Mouse (Mus musculus) embryonic fibroblast, embryonic 13.5 days (primary cell): ENCODE results near the gene Prdx4. TPM values are rescaled to one million over a fixed set of nuclear protein-coding genes. Genes with fewer than 3 reads are reported as not detected.
"Not testable (repeated sequence)": the region's sequence is repeated elsewhere in the genome, so short reads cannot be mapped to it uniquely, and the experiment has no call there.

Source experiments
- H3K27ac ChIP-seq: 2 replicates; pipeline ENCODE4 v1.5.1; 2012; ENCODE audit warnings: low read length, control low read depth, inconsistent platforms; ENCODE audit not compliant: insufficient read depth
- H3K4me1 ChIP-seq: 2 replicates; pipeline ENCODE4 v1.6.1; 2011; ENCODE audit warnings: low read length; ENCODE audit not compliant: control insufficient read depth, insufficient read depth
- H3K4me3 ChIP-seq: 2 replicates; pipeline ENCODE4 v1.5.1; 2011; ENCODE audit warnings: mild to moderate bottlenecking, control low read depth, low read length; ENCODE audit not compliant: insufficient read depth
- CTCF ChIP-seq: IDR thresholded peaks from 2 replicates; pipeline ENCODE4 v1.5.1; 2011; ENCODE audit warnings: mild to moderate bottlenecking, control low read depth, low read length, moderate library complexity, borderline replicate concordance; ENCODE audit not compliant: insufficient read depth
- POLR2A ChIP-seq: IDR thresholded peaks from 2 replicates; pipeline ENCODE4 v1.6.1; 2011; ENCODE audit warnings: low read depth, mild to moderate bottlenecking, control low read depth, low read length, moderate library complexity
- polyA plus RNA-seq: library from polyadenylated mRNA; stranded (reverse); fragments of >200 nt; gene quantifications from 2 replicates; pipeline ENCODE4 v1.2.4, GENCODE M21; 2011; ENCODE audit warnings: low read depth; ENCODE audit not compliant: missing spikeins, insufficient read length

Gene Prdx4
- polyA plus RNA-seq = 111 and 142 TPM in 2 replicates

DNA sequence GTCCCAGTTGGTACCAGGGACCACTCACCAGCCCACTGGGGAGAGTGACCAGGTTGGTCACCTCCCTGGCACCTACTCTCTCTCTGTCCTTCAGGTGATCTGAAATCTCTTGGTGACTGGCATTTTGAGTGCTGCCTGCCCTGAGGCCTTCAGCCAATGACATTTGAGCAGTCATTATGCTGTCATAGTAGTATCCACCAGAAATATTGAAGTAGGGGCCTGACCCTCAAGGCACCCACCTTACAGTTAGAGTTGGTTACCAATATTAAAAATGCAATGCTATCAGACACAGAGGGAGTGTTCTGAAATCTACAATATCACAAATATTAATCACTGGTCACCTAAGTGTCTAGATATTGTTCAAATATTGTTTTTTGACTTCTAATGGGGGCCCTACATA, at the start of gene Prdx4:
Gene Prdx4 (minus strand): TSS at position 101 of the 400 bp plus-strand sequence.
- Histone ChIP-seq H3K4me3 (no peak within 1 kb of the TSS), H3K4me1 (no peaks in the 10 kb centered on the region), H3K27ac (no peak within 1 kb of the TSS)
- TF ChIP-seq POLR2A (no peak), CTCF (no peak)

GRCm38 (mm10) chrX:155376538-155376937, 36.0 kb upstream of the Prdx4 start:
- Histone ChIP-seq H3K4me3 (no peak overlapping the region), H3K27ac (no peak overlapping the region), H3K4me1 (no peaks in the 10 kb centered on the region)
- no peak for TF ChIP-seq CTCF
- no peak for TF ChIP-seq POLR2A

GRCm38 (mm10) chrX:155375458-155375857, 34.9 kb upstream of the Prdx4 start:
- TF ChIP-seq POLR2A = no peak
- TF ChIP-seq CTCF = no peak

DNA sequence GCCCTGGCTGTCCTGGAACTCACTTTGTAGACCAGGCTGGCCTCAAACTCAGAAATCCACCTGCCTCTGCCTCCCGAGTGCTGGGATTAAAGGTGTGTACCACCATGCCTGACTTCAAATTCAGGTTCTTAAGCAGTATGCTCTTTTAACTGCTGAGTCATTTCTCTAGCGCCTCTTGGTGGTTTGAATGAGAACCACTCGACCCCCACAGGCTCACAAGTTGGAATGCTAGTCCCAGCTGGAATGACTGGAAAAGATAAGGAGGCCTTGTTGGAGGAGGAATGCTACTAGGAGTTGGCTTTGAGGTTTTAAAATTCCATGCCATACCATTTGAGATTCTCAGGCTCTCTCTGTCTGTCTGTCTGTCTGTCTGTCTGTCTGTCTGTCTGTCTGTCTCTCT, 29.6 kb upstream of the Prdx4 start:
- not testable (repeated sequence) for H3K27ac ChIP-seq, H3K4me3 ChIP-seq, H3K4me1 ChIP-seq

More at GRCm38 (mm10) chrX:155375458-155375857, 34.9 kb upstream of the Prdx4 start:
- H3K27ac ChIP-seq = no peak overlapping the region
- no peaks in the 10 kb centered on the region for H3K4me1 ChIP-seq
- H3K4me3 ChIP-seq = no peak overlapping the region

DNA sequence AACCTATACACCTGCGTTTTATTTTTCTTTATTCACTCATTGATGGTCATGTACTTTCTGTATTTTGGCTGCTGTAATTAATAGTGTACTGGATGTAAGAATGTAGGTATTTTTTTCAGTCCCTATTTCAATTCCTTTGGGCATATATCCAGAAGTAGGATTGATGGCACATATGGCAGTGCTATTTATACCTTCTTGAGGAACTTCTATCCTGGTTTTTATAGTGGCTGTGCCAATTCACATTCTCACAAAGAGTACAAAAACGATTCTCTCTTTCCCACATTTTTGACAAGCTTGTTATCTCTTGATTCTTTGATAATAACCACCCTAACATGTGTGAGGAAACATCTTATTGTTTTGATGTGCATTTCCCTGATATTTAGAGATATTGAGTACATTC, 24.5 kb upstream of the Prdx4 start:
- Histone ChIP-seq H3K4me1 (no peaks in the 10 kb centered on the region), H3K27ac (no peak overlapping the region), H3K4me3 (no peak overlapping the region)
- no peak for TF ChIP-seq POLR2A
- TF ChIP-seq CTCF = no peak

DNA sequence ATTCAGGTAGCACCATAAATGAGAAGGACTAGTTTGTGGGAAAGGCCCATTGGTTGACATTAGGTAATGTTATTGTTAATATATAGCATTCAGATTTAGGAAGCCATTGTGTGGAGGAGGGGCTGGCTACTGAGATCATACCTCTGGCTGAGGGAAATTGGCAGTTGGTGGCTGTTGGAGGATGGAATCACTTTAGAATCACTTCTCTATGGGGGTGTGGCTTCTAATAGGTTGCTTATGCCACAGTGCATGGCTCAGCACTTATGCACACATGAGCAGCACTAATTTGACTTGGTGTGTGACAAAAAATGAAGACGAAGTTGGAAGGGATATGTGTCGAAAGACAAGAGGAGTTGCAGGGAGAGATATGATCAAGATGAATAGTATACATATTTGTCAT, 5.7 kb upstream of the Prdx4 start:
- TF ChIP-seq CTCF = no peak
- no peak for TF ChIP-seq POLR2A

GRCm38 (mm10) chrX:155337905-155338721, 2.4 kb downstream of the Prdx4 start:
- peak; percentile 80 for TF ChIP-seq POLR2A
- no peak for TF ChIP-seq CTCF
- Histone ChIP-seq H3K4me3 (peak overlapping the region; percentile 82), H3K4me1 (no peaks in the 10 kb centered on the region), H3K27ac (peak overlapping the region; percentile 27)

More for the DNA sequence above, 5.7 kb upstream of the Prdx4 start:
- H3K4me3 ChIP-seq = no peak overlapping the region
- H3K4me1 ChIP-seq = no peaks in the 10 kb centered on the region
- no peak overlapping the region for H3K27ac ChIP-seq

GRCm38 (mm10) chrX:155337567-155337904, 3.0 kb downstream of the Prdx4 start:
- Histone ChIP-seq H3K27ac (peak overlapping the region; percentile 27), H3K4me3 (peak overlapping the region; percentile 82), H3K4me1 (no peaks in the 10 kb centered on the region)
- TF ChIP-seq CTCF (no peak), POLR2A (no peak)

DNA sequence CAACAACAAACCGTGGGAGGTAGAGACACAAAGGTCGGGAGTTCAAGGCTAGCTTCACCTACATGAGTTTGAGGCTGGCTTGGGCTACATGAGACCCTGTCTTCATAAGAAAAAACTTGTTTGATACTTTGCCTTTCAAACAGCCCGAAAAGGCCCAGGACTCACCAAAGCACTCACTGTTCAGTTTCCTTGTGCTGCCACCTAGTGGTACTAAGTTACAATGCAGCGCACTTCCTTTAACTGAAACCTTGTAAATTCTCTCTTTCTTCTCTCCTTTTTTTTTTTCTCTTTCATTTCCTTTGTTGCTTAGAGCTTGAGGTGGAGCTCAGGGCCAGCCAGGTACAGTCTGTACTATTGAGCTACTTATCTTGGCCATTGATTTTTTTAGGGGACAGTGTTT, 22.5 kb downstream of the Prdx4 start:
- Histone ChIP-seq H3K4me1 (no peaks in the 10 kb centered on the region), H3K4me3 (no peak overlapping the region)
- TF ChIP-seq CTCF (no peak), POLR2A (no peak)

GRCm38 (mm10) chrX:155306390-155306789, 34.2 kb downstream of the Prdx4 start:
- H3K27ac ChIP-seq = no peak overlapping the region
- no peak overlapping the region for H3K4me3 ChIP-seq
- TF ChIP-seq CTCF (no peak), POLR2A (no peak)
- H3K4me1 ChIP-seq = no peaks in the 10 kb centered on the region

More for the DNA sequence above, 22.5 kb downstream of the Prdx4 start:
- no peak overlapping the region for H3K27ac ChIP-seq

DNA sequence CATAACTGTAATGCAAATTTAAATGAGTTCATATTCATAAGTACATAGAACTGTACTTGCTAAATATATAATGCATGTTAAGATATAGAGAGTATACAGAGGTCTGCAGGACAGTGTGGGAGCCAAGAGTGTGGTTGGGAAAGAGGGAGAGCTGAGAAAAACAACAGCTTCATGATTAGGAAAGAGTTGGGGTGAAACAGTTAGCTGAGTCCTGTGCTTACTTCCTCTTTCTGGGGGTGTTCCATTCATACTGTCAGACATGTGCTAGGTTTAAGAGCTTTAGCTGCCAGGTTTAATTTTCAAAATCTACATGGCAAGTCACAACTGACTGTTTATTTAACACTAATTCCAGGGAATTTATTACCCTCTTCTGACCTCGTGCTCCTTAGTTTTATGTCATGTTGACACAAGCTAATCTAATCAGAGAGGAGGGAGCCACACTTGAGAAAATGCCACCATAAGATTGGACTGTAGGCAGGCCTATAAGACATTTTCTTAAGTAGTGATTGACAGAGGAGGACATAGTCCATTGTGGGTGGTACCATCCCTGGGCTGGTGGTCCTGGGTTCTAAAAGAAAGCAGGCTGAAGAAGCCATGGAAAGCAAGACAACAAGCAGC, 60.0 kb downstream of the Prdx4 start:
- Histone ChIP-seq H3K27ac (no peak overlapping the region), H3K4me3 (no peak overlapping the region), H3K4me1 (no peaks in the 10 kb centered on the region)
- TF ChIP-seq POLR2A = no peak
- no peak for TF ChIP-seq CTCF
